Mouse (Mus musculus) MEL (cell line): Measurements from ENCODE around the gene Atrip. TPM values are rescaled to one million over a fixed set of nuclear protein-coding genes. Genes with fewer than 3 reads are reported as not detected.

ENCODE experiments used
- DNase-seq: peaks from one replicate; pipeline ENCODE4 v3.0.0; 2011; ENCODE audit warnings: low read depth, low spot score
- H3K27ac ChIP-seq: 2 replicates; pipeline ENCODE4 v1.5.1; 2012; ENCODE audit warnings: low read depth, mild to moderate bottlenecking, control low read depth, low read length, moderate library complexity; ENCODE audit not compliant: control insufficient read depth
- H3K27me3 ChIP-seq, 2 experiments: fragments of 150-350 bp in 1 of 2; sonication (generic) in 1 of 2; 2 replicates each; pipeline ENCODE4 v1.6.1; 2012; ENCODE audit warnings: low read length in 2 of 2, mild to moderate bottlenecking in 2 of 2, improper control_type of control experiment in 1 of 2, moderate library complexity in 1 of 2; ENCODE audit not compliant: insufficient read depth in 2 of 2, control insufficient read depth in 1 of 2
- H3K36me3 ChIP-seq, 2 experiments: 2 replicates each; pipeline ENCODE4 v1.6.1; 2012 to 2014; ENCODE audit warnings: low read length in 2 of 2, improper control_type of control experiment in 1 of 2, inconsistent platforms in 1 of 2, mild to moderate bottlenecking in 1 of 2; ENCODE audit not compliant: insufficient read depth in 2 of 2, control insufficient read depth in 1 of 2
- H3K4me1 ChIP-seq, 2 experiments: fragments of 150-350 bp in 1 of 2; sonication (generic) in 1 of 2; 2 replicates each; pipeline ENCODE4 v1.6.1; 2012; ENCODE audit warnings: low read length in 2 of 2, improper control_type of control experiment in 1 of 2, mild to moderate bottlenecking in 1 of 2; ENCODE audit not compliant: insufficient read depth in 2 of 2, control insufficient read depth in 1 of 2
- H3K4me3 ChIP-seq, 2 experiments: fragments of 150-350 bp in 1 of 2; sonication (generic) in 1 of 2; 2 replicates each; pipeline ENCODE4 v1.5.1; 2012; ENCODE audit warnings: low read depth in 2 of 2, low read length in 2 of 2, mild to moderate bottlenecking in 2 of 2, moderate library complexity in 2 of 2, control low read depth in 1 of 2, improper control_type of control experiment in 1 of 2; ENCODE audit not compliant: control insufficient read depth in 1 of 2, insufficient read depth in 1 of 2
- H3K79me2 ChIP-seq: 2 replicates; pipeline ENCODE4 v1.6.1; 2012; ENCODE audit warnings: mild to moderate bottlenecking, low read length, moderate library complexity; ENCODE audit not compliant: control insufficient read depth, poor library complexity, insufficient read depth
- H3K9ac ChIP-seq: 2 replicates; pipeline ENCODE4 v1.6.1; 2012; ENCODE audit warnings: low read depth, mild to moderate bottlenecking, control low read depth, low read length, moderate library complexity; ENCODE audit not compliant: control insufficient read depth, poor library complexity, severe bottlenecking
- H3K9me3 ChIP-seq: fragments of 150-350 bp; sonication (generic); replicated peaks from 2 replicates; pipeline ENCODE4 v1.6.1; 2012; ENCODE audit warnings: mild to moderate bottlenecking, low read length, improper control_type of control experiment, moderate library complexity; ENCODE audit not compliant: insufficient read depth
- BHLHE40 ChIP-seq: IDR thresholded peaks from 2 replicates; pipeline ENCODE4 v1.6.1; 2012; ENCODE audit warnings: low read depth, mild to moderate bottlenecking, inconsistent platforms, low read length, improper control_type of control experiment, borderline replicate concordance
- CHD2 ChIP-seq: IDR thresholded peaks from 2 replicates; pipeline ENCODE4 v1.6.1; 2011; ENCODE audit warnings: low read length, improper control_type of control experiment
- CTCF ChIP-seq, 3 experiments: IDR thresholded peaks in 2 of 3; conservative IDR thresholded peaks in 1 of 3; 2 replicates each; pipeline ENCODE4 v1.5.1; 2011 to 2012; ENCODE audit warnings: low read length in 3 of 3, low read depth in 2 of 3, mild to moderate bottlenecking in 2 of 3, improper control_type of control experiment in 1 of 3, inconsistent platforms in 1 of 3, mixed read lengths in 1 of 3, moderate library complexity in 1 of 3; ENCODE audit not compliant: control insufficient read depth in 1 of 3, insufficient read depth in 1 of 3, poor library complexity in 1 of 3, severe bottlenecking in 1 of 3
- E2F4 ChIP-seq: IDR thresholded peaks from 2 replicates; pipeline ENCODE4 v1.6.1; 2011; ENCODE audit warnings: low read depth, low read length, improper control_type of control experiment, borderline replicate concordance
- GABPA ChIP-seq: IDR thresholded peaks from 2 replicates; pipeline ENCODE4 v1.6.1; 2012; ENCODE audit warnings: low read depth, mild to moderate bottlenecking, inconsistent platforms, low read length, improper control_type of control experiment, moderate library complexity
- HCFC1 ChIP-seq: IDR thresholded peaks from 2 replicates; pipeline ENCODE4 v1.6.1; 2012; ENCODE audit warnings: low read depth, mild to moderate bottlenecking, inconsistent platforms, low read length, improper control_type of control experiment, moderate library complexity
- JUND ChIP-seq: IDR thresholded peaks from 2 replicates; pipeline ENCODE4 v1.6.1; 2011; ENCODE audit warnings: low read depth, mild to moderate bottlenecking, improper control_type of control experiment, low read length
- KAT2A ChIP-seq: conservative IDR thresholded peaks from 2 replicates; pipeline ENCODE4 v1.6.1; 2012; ENCODE audit warnings: low read depth, low read length, improper control_type of control experiment, inconsistent platforms
- MAFK ChIP-seq: IDR thresholded peaks from 2 replicates; pipeline ENCODE4 v1.6.1; 2011; ENCODE audit warnings: low read depth, mild to moderate bottlenecking, low read length, improper control_type of control experiment, borderline replicate concordance
- MYC ChIP-seq: IDR thresholded peaks from 2 replicates; pipeline ENCODE4 v1.6.1; 2011; ENCODE audit warnings: low read depth, mild to moderate bottlenecking, low read length, improper control_type of control experiment, moderate library complexity
- POLR2AphosphoS2 ChIP-seq: IDR thresholded peaks from 2 replicates; pipeline ENCODE4 v1.6.1; 2011; ENCODE audit warnings: low read length, improper control_type of control experiment
- SIN3A ChIP-seq: IDR thresholded peaks from 2 replicates; pipeline ENCODE4 v1.6.1; 2012; ENCODE audit warnings: low read length, improper control_type of control experiment, inconsistent platforms
- TAL1 ChIP-seq: IDR thresholded peaks from 2 replicates; pipeline ENCODE4 v1.6.1; 2012; ENCODE audit warnings: mild to moderate bottlenecking, inconsistent platforms, low read length, moderate library complexity, mixed read lengths
- USF1 ChIP-seq: IDR thresholded peaks from 2 replicates; pipeline ENCODE4 v1.6.1; 2014; ENCODE audit warnings: low read depth, mild to moderate bottlenecking, inconsistent platforms, low read length, improper control_type of control experiment, moderate library complexity
- ZNF384 ChIP-seq: IDR thresholded peaks from 2 replicates; pipeline ENCODE4 v1.6.1; 2012; ENCODE audit warnings: low read depth, mild to moderate bottlenecking, inconsistent platforms, low read length, improper control_type of control experiment
- polyA plus RNA-seq, 2 experiments: library from polyadenylated mRNA; stranded (reverse) in 1 of 2; unstranded in 1 of 2; fragments of >175 nt in 1 of 2; fragments of >200 nt in 1 of 2; gene quantifications; 2 replicates each; pipeline versions ENCODE4 v1.2.1 to v1.2.4; 2012; ENCODE audit warnings: low replicate concordance in 2 of 2, low read depth in 1 of 2; ENCODE audit not compliant: insufficient read length in 2 of 2, insufficient read depth in 1 of 2, missing spikeins in 1 of 2
- total RNA-seq: library from RNA; depleted of rRNA; stranded (reverse); fragments of 300-350 nt; gene quantifications from 2 replicates; pipeline ENCODE4 v1.2.3, GENCODE M21; 2012

The Atrip gene
- total and polyA plus RNA-seq, 3 experiments: 18.4 to 35.3 TPM; not detected in 1

DNA sequence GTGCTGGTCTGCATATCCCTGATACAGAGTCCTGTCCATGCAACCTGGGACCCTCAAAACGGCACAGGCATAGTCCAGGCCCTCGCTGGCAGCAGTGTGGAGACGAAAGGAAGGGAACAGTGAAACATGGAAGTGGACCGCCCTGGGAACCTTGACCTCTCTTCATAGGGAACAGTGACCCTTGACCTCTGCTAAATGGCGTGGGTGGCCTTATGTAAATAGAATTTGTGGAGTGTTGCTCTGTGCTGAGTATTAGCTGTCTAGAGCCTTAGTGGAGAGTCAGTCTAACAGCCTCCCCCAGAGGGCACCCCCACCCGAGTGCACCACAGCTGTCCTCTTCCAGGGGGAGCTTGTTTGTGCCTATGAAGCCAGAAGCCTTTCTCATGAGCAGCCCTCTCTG is 18.9 kb upstream of the Atrip start:
- H3K4me3 ChIP-seq: no peak overlapping the region
- no peaks in the 10 kb centered on the region for H3K4me1 ChIP-seq
- no peaks in the 10 kb centered on the region for H3K27me3 ChIP-seq
- H3K36me3 ChIP-seq: no peaks in the 10 kb centered on the region
- no peaks in the 10 kb centered on the region for H3K9me3 ChIP-seq
- no peak overlapping the region for H3K9ac ChIP-seq
- H3K79me2 ChIP-seq: no peaks in the 10 kb centered on the region
- DNase-seq: no peak
- no peak overlapping the region for H3K27ac ChIP-seq
- TF ChIP-seq MYC: no peak
- TF ChIP-seq TAL1: no peak
- TF ChIP-seq POLR2AphosphoS2: no peak
- TF ChIP-seq ZNF384: no peak
- no peak for TF ChIP-seq GABPA
- no peak for TF ChIP-seq BHLHE40
- no peak for TF ChIP-seq KAT2A
- no peak for TF ChIP-seq CHD2
- no peak for TF ChIP-seq USF1
- no peak for TF ChIP-seq JUND
- TF ChIP-seq CTCF (IDR thresholded peaks at IDR 0.05 in 2 of 3, conservative IDR thresholded peaks at IDR 0.05 in 1 of 3; ENCODE audit: control insufficient read depth in 1 of 3, insufficient read depth in 1 of 3, low read depth in 2 of 3, low read length in 3 of 3, poor library complexity in 1 of 3, severe bottlenecking in 1 of 3): no peak
- no peak for TF ChIP-seq E2F4

DNA sequence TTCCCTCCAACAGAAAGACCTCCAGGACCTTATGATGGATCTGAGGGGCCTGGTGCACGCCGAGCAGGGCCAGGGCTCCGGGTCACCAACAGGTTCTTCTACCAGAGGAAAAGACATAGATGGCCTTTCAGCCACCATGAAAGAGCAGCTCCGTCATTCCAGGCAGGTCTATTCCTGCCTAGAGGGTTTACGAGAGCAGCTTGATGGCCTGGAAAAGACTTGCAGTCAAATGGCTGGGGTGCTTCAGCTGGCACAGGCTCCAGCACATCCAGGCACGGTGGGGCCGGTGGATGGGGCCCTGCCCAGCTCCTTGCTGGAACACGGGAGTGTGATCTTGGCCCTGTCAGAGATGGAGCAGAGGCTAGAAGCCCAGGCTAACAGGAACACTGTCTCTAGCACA is 17.9 kb upstream of the Atrip start:
- H3K9me3 ChIP-seq: no peaks in the 10 kb centered on the region
- no peak overlapping the region for H3K27ac ChIP-seq
- no peaks in the 10 kb centered on the region for H3K36me3 ChIP-seq
- H3K4me3 ChIP-seq: no peak overlapping the region
- TF ChIP-seq MAFK: no peak
- TF ChIP-seq SIN3A: no peak
- no peak for TF ChIP-seq GABPA
- no peaks in the 10 kb centered on the region for H3K79me2 ChIP-seq
- H3K4me1 ChIP-seq: no peaks in the 10 kb centered on the region
- H3K27me3 ChIP-seq: no peaks in the 10 kb centered on the region
- H3K9ac ChIP-seq: no peak overlapping the region
- DNase-seq: no peak

DNA sequence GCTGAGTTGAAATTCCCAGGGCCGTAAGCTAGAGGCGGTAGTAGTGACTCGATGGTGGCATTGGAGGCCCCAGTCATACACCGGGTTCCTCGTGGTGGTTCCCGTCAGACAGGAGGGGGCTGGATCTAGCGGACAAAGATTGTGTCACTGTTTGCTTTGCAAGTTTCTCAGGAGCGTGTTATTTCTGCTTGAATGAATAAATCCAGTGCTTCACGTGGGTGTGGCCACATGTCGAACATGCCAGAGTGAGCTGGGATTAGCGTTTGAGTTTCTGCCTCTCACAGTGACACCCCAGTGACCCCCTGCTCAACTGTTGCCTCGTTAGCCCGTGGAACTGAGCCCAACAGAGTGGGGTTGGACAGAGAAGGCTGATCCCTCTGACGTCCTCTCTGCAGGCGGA is 16.5 kb upstream of the Atrip start:
- Histone ChIP-seq H3K4me3 (no peak overlapping the region), H3K79me2 (no peaks in the 10 kb centered on the region), H3K27me3 (no peaks in the 10 kb centered on the region), H3K9ac (no peak overlapping the region), H3K36me3 (no peaks in the 10 kb centered on the region), H3K27ac (no peak overlapping the region), H3K4me1 (no peaks in the 10 kb centered on the region), H3K9me3 (no peaks in the 10 kb centered on the region)
- TF ChIP-seq HCFC1: no peak
- no peak for TF ChIP-seq CHD2
- DNase-seq: no peak
